Mouse (Mus musculus) neural tube, embryonic 14.5 days (tissue): Measurements from ENCODE around the gene Arhgap9. TPM values are rescaled to one million over a fixed set of nuclear protein-coding genes. Genes with fewer than 3 reads are reported as not detected.

Source experiments
- ATAC-seq: fragments of 200-750 bp; cut with Nextera tagmentation; 2 replicates; pipeline ENCODE4 v1.8.0; 2017; ENCODE audit warnings: low read depth, mild to moderate bottlenecking, moderate TSS enrichment, moderate library complexity
- H3K27ac ChIP-seq: fragments of 300-500 bp; sonication (generic); 2 replicates; pipeline ENCODE4 v1.5.1; 2014; ENCODE audit warnings: low read depth, mild to moderate bottlenecking, control low read depth, low read length, moderate library complexity, mixed read lengths
- H3K27me3 ChIP-seq: fragments of 300-500 bp; sonication (generic); 2 replicates; pipeline ENCODE4 v1.6.1; 2014; ENCODE audit warnings: low read length; ENCODE audit not compliant: control insufficient read depth, insufficient read depth
- H3K36me3 ChIP-seq: fragments of 300-500 bp; sonication (generic); 2 replicates; pipeline ENCODE4 v1.6.1; 2014; ENCODE audit warnings: low read length, mixed read lengths; ENCODE audit not compliant: control insufficient read depth, insufficient read depth
- H3K4me1 ChIP-seq: fragments of 300-500 bp; sonication (generic); 2 replicates; pipeline ENCODE4 v1.6.1; 2014; ENCODE audit warnings: low read length; ENCODE audit not compliant: control insufficient read depth, insufficient read depth
- H3K4me2 ChIP-seq: fragments of 300-500 bp; sonication (generic); 2 replicates; pipeline ENCODE4 v1.6.1; 2014; ENCODE audit warnings: mild to moderate bottlenecking, low read depth, low read length, control low read depth
- H3K4me3 ChIP-seq: fragments of 300-500 bp; sonication (generic); 2 replicates; pipeline ENCODE4 v1.5.1; 2014; ENCODE audit warnings: low read depth, low read length, control low read depth, mixed read lengths
- H3K9ac ChIP-seq: fragments of 300-500 bp; sonication (generic); replicated peaks from 2 replicates; pipeline ENCODE4 v1.6.1; 2014; ENCODE audit warnings: low read depth, mild to moderate bottlenecking, control low read depth, low read length, mixed read lengths
- H3K9me3 ChIP-seq: fragments of 300-500 bp; sonication (generic); 2 replicates; pipeline ENCODE4 v1.6.1; 2016; ENCODE audit warnings: low read length; ENCODE audit not compliant: control insufficient read depth
- WGBS: fragments of 180-500 bp; shearing (Covaris S2); extraction: QIAGEN DNeasy Blood & Tissue Kit; methylation state at CpG from one replicate; pipeline ENCODE4 v1.1.7; 2014; 5-methylcytosine and 5-hydroxymethylcytosine counted together
- polyA plus RNA-seq: library from polyadenylated mRNA; unstranded; fragments of >200 nt; fragmentation: Nextera tagmentation; extraction: Ambion mirVana; gene quantifications from 2 replicates; pipeline ENCODE4 v1.2.1, GENCODE M21; 2014

Arhgap9 gene
- polyA plus RNA-seq: 0.42 and 1.1 TPM in 2 replicates

DNA sequence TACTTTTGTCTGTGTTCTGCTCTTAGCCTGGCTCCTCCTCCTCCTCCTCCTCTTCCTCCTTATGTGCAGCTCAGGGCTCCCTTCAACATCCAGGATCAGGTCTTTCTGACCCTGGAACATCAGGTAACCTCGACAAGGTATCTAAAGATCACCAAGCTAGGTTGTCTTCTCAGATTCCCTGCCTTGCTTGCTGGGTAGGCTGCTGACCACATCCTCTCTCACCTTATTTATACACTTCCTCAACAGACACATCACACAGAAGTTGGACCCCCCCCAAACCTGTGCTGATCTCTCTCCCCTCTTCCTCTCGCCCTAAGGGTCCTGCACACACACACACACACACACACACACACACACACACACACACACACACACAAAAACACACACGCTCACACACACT, at the start of gene Arhgap9:
Arhgap9 (plus strand) TSS at position 344 of the 400 bp plus-strand sequence.
- Histone ChIP-seq H3K27ac (no peak within 1 kb of the TSS), H3K9me3 (no peaks in the 10 kb centered on the region), H3K27me3 (peaks cover 20% of the 10 kb centered on the region), H3K9ac (no peak within 1 kb of the TSS), H3K4me1 (peaks cover 7% of the 10 kb centered on the region; the same call in 1 of the 2 replicates), H3K4me2 (no peak within 1 kb of the TSS), H3K4me3 (no peak within 1 kb of the TSS), H3K36me3 (no peaks in the 10 kb centered on the region)
- WGBS: 76% methylated on average over 3 of the region's 3 CpGs
- ATAC-seq: no peak

DNA sequence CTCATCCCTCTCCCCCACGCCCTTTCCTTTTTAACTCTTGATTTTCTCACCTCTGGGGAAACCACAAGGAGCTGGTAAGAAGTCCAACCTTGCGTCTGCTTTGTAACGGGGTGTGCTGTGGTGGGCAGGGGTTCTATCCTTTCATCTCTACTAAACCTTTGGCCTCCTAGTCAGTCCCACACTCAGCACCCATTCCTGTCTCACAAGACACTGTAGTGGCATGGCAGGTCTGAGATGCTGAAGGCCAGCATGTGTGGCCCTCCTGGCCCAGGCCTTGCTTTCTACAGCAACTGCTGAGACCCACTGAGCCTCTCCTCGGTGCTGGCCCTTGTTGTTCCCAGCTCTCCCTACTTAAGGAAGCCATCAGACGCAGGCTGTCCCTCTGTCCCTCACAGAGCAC, 49.4 kb upstream of the Arhgap9 start:
- H3K27me3 ChIP-seq: no peaks in the 10 kb centered on the region
- no peak overlapping the region for H3K4me3 ChIP-seq
- H3K4me2 ChIP-seq: no peak overlapping the region
- WGBS: 90% methylated on average over 5 of the region's 5 CpGs
- no peaks in the 10 kb centered on the region for H3K9me3 ChIP-seq
- no peak overlapping the region for H3K9ac ChIP-seq
- no peak for ATAC-seq
- H3K4me1 ChIP-seq: peaks cover 16% of the 10 kb centered on the region
- no peak overlapping the region for H3K27ac ChIP-seq
- peaks cover 64% of the 10 kb centered on the region for H3K36me3 ChIP-seq

DNA sequence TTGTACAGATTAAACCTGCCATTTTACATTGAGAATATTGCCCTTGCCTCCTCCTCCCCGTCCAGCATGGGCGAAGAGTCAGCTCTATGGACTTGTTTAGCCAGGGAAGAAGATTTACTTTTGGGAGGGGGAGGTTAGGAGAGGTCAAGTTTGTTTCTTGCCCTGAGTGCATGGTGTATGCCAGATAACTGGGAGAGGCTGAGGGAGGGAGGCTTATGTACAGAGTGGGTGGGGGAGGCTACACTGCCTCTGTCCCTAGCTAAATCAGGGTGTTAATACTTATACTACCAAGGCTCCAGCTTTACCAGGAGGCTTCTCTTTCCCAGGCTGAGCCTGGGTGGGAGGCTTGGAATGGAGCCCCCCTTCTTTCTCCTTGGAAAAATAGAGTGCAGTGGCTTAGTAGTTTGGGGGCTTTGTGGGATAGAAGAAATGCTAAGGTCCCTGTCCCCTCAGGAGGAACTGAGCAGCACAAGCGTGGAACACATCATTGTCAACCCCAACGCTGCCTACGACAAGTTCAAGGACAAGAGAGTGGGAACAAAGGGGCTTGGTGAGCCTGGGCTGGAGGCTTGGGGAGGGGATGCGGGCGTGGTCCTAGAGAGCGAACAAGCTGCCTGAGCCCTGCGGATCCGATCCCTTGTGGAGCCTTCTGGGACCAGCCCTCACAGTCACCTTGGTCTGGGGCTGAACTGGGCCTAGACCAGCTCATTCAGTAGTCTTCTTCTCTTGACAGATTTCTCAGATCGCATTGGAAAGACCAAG, 47.3 kb upstream of the Arhgap9 start:
- WGBS: 91% methylated on average over 11 of the region's 11 CpGs
- Histone ChIP-seq H3K4me2 (no peak overlapping the region), H3K9me3 (no peaks in the 10 kb centered on the region), H3K4me3 (no peak overlapping the region), H3K4me1 (no peaks in the 10 kb centered on the region), H3K27me3 (no peaks in the 10 kb centered on the region), H3K36me3 (peaks cover 78% of the 10 kb centered on the region), H3K9ac (no peak overlapping the region), H3K27ac (no peak overlapping the region)
- no peak for ATAC-seq

DNA sequence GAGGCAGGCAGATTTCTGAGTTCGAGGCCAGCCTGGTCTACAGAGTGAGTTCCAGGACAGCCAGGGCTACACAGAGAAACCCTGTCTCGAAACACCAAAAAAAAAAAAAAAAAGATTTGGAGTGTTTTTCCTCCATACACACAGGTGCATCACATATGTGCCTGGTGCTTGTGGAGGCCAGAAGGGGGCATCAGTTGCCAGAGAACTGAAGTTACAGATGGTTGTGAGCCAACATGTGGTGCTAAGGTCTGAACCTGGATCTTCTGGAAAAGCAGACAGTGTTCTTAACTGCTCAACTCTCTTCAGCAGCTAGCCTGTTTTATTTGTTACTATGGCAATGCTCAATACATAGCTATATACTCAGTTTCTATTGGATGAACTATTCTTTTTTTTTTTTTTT, 42.0 kb upstream of the Arhgap9 start:
- Histone ChIP-seq H3K4me3 (no peak overlapping the region), H3K4me1 (0 out of 2 replicates have a peak, but pooled peaks cover under 1% of the 10 kb centered on the region), H3K27ac (no peak overlapping the region), H3K27me3 (no peaks in the 10 kb centered on the region), H3K4me2 (no peak overlapping the region), H3K9ac (no peak overlapping the region), H3K36me3 (peaks cover 77% of the 10 kb centered on the region), H3K9me3 (no peaks in the 10 kb centered on the region)
- WGBS: 100% methylated on average over 1 of the region's 2 CpGs
- ATAC-seq: no peak

DNA sequence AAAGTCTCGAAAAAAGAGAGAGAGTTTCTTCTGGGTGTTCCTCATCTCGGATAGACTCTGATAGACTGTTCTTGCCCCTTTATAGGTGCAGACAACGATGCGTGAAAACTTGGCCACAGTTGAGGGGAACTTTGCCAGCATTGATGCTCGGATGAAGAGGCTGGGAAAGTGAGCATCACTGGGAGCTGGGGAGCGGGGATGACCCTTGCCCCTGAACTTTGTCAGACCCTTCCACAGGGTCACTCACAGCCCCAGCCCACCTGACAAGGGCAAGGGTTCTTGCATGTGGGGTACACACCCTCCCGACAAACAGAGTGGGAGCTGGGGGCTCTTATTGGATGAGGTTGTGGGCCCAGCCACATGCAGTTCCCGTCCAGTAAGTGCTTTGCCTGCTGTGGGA, 40.4 kb upstream of the Arhgap9 start:
- H3K4me1 ChIP-seq: peaks cover 12% of the 10 kb centered on the region
- no peak for ATAC-seq
- no peak overlapping the region for H3K4me2 ChIP-seq
- H3K9ac ChIP-seq: no peak overlapping the region
- no peak overlapping the region for H3K27ac ChIP-seq
- H3K4me3 ChIP-seq: no peak overlapping the region
- H3K36me3 ChIP-seq: peaks cover 80% of the 10 kb centered on the region
- H3K27me3 ChIP-seq: no peaks in the 10 kb centered on the region
- WGBS: 87% methylated on average over 8 of the region's 8 CpGs
- no peaks in the 10 kb centered on the region for H3K9me3 ChIP-seq

DNA sequence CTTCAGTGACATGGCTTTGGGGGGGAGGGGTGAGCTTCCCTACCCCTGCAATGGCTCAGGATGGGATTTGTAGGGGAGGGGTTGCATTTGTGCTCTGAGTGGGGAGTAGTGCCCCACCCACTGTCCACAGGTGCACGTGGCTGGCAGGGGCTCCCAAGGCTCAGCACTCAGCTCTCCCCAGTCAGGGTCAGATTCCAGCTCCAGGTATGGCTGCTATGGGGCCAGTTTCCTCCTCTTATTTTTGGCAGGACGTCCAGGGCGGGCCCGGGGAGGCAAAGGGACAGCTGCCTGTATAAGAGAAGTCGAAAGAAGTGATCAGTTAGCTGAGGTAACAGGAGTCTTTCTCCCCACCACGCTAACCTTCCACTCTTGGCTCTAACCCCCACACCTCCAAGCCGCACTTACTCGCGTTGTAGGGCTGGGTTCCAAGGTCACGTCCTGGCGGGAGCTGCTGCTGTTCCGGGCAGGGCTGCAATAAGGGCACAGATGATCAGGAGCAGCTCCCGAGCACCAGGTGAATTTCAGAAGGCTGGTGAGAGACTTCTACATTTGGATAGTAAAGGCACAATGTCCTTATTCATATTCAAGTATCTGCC, 39.0 kb upstream of the Arhgap9 start:
- WGBS: 91% methylated on average over 13 of the region's 13 CpGs

DNA sequence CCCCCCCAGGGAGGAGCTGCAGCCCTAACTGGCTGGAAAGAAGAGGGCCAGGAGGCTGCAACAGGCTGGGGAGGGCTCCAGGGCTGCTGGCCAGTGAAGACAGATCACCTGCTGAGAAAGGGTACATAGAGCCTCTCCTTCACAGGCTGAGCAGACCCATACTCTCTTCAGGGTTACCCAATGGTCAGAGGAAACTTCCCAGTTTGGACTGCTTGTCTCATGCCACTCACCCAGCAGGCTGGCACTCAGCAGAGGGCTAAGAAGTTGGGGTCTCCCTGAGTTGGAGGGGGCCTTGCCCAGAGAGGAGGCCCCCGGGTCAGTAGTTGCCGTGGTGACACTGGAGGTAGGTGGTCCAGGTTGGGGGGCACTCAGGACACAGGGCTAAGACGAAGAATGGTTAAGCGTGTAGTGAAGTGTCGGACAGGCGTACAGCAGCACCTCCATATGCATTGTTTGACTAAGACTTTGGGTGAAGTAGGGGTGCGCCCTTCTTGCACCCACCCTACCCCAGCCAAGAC, 37.6 kb upstream of the Arhgap9 start:
- peaks cover 30% of the 10 kb centered on the region for H3K4me1 ChIP-seq
- peaks cover 54% of the 10 kb centered on the region for H3K36me3 ChIP-seq
- no peak for ATAC-seq
- H3K9me3 ChIP-seq: no peaks in the 10 kb centered on the region
- H3K4me2 ChIP-seq: no peak overlapping the region
- H3K27ac ChIP-seq: no peak overlapping the region
- no peak overlapping the region for H3K4me3 ChIP-seq
- H3K27me3 ChIP-seq: no peaks in the 10 kb centered on the region
- H3K9ac ChIP-seq: no peak overlapping the region
- 94% methylated on average over 7 of the region's 7 CpGs for WGBS

More for the DNA sequence above, 39.0 kb upstream of the Arhgap9 start:
- no peak for ATAC-seq
- peaks cover 26% of the 10 kb centered on the region for H3K4me1 ChIP-seq
- H3K36me3 ChIP-seq: peaks cover 68% of the 10 kb centered on the region
- no peak overlapping the region for H3K4me3 ChIP-seq
- H3K4me2 ChIP-seq: no peak overlapping the region
- H3K9me3 ChIP-seq: no peaks in the 10 kb centered on the region
- no peaks in the 10 kb centered on the region for H3K27me3 ChIP-seq
- no peak overlapping the region for H3K9ac ChIP-seq
- H3K27ac ChIP-seq: no peak overlapping the region

DNA sequence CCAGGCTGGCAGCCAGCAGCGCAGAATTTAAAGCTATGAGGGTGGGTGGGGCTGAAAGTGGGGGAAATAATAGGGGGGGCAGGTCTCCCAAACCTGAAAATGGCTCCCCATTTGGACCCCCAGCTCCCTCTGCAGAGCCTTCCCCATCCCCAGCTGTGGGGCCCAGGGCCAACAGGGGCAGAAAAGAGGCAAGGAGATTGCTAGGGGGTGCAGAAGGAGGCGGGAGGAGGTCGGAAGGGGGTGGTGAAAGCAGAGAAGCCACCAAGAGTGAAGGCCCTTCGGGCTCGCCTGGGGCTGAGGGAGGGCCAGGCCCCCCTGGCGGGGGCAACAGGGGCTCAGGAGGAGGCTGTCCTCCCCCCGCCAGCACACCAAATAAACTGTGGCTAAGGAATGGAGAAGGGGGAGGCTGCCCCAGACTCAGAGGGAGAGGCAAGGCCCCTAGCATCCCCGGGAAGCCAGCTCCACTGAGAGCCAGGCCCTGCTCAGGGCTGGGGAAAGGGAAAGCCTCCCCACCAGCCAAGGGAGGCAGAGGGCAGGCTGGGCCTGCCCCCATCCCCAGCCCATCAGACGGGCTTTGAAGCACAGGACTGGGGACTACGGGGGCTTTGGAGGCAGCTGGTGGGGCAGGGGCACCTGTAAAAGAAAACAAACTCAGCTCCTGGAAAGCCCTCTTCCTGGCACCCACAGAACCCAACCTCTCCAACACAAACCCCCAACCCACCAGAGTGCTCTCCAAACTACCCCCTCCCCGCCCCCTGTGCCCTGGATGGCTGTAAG, 36.9 kb upstream of the Arhgap9 start:
- Histone ChIP-seq H3K9ac (no peak overlapping the region), H3K36me3 (peaks cover 53% of the 10 kb centered on the region), H3K9me3 (no peaks in the 10 kb centered on the region), H3K27me3 (no peaks in the 10 kb centered on the region), H3K4me3 (no peak overlapping the region), H3K4me1 (peaks cover 33% of the 10 kb centered on the region), H3K4me2 (no peak overlapping the region), H3K27ac (no peak overlapping the region)
- ATAC-seq: no peak
- 75% methylated on average over 11 of the region's 11 CpGs for WGBS
